Mouse (Mus musculus) heart, adult 8-10 months (tissue): ENCODE measurements around the gene Olfr449. TPM values are rescaled to one million over a fixed set of nuclear protein-coding genes. Genes with fewer than 3 reads are reported as not detected.

Source experiments
- DNase-seq: peaks from one replicate; pipeline ENCODE4 v3.0.0; 2022; ENCODE audit warnings: low spot score
- total RNA-seq, 4 experiments: library from RNA; stranded (reverse); gene quantifications; 2 replicates each; pipeline ENCODE4 v1.2.4; 2022

Olfr449 gene
- total RNA-seq = not detected

- no peak for DNase-seq
These were observed at the start of gene Olfr449 for GRCm38 (mm10) chr6:42834084-42834483. Gene Olfr449 (plus strand): TSS chr6:42834384.

DNA sequence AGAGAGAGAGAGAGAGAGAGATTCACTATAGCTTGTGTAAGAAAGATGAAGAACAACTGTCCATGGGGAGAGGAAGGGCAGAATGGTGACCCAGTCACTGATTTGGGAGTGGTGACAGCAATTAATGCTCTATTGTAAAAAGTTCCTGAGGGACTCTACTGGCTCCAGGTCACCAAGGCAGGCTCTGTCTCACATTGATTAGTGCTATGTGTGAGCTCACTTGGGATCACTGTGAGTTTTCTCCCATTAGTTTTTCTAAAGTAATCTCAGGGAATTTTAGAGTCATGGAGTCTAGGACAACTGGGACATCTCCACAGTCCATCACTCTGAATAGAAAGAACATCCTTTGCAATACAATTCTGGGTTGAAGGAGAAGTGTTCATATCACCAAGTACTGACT, 49.4 kb upstream of the Olfr449 start, which contains the start of gene Olfr452:
Gene Olfr452, plus strand, starts transcription at position 301 of the 400 bp plus-strand sequence.
- DNase-seq = no peak

GRCm38 (mm10) chr6:42790247-42790948, 43.8 kb upstream of the Olfr449 start:
- DNase-seq = no peak

- no peak for DNase-seq
These were observed 43.1 kb upstream of the Olfr449 start for GRCm38 (mm10) chr6:42790949-42791556.

GRCm38 (mm10) chr6:42794982-42795381, 39.2 kb upstream of the Olfr449 start:
- no peak for DNase-seq

- no peak for DNase-seq
These were observed 22.5 kb upstream of the Olfr449 start, which contains the start of gene Olfr450 for GRCm38 (mm10) chr6:42811639-42812038. Gene Olfr450 (plus strand): TSS chr6:42811939.

GRCm38 (mm10) chr6:42860222-42860819, 26.1 kb downstream of the Olfr449 start:
- peak; percentile 45 for DNase-seq

DNA sequence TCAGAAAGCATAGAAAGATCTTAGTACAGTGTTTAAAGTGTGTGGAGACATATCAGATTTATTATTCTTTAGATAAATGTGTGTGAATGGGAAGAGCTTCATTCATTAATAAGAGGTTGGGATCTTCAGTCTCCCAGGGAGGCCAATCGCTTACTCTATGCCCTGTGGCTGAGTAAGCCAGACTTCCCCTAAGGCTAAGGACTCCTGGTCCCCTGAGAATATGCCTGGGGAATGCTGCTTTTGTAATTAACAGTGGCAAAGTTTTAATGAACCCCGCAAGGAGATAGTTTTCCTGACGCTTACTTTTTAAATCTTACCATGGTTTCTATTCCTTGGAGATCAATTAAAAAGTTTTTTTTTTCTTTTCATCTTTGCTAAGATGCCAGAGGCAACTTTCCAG, 35.5 kb downstream of the Olfr449 start:
- no peak for DNase-seq

DNA sequence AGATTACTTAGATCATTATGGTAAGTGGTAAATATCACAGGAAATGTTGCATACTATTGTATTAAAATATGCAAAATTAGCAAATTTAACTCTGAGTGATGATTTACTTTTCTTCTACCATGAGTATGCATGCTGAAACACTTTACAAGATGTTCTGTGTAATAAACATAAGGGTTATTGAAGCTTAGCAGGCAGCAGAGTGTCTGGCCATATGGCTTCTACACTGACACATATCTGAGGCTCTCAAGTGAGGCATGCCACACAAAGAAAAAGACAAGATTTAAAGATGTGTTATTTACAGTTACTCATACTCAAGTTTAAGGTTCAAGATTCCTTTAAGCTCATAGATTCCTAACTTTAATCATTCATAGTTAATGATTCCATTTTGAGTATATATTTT, 42.1 kb downstream of the Olfr449 start:
- no peak for DNase-seq

Other genes starting within 250 kb of the Olfr449 start
- gene Tcaf3, start 236.7 kb upstream of the Olfr449 start, total RNA-seq = not detected
- 1 to 10 TPM; 3.1 to 4.0 (median 3.4) TPM for gene Tcaf2, start 189.1 kb upstream of the Olfr449 start, total RNA-seq
- gene Tcaf1, start 124.3 kb upstream of the Olfr449 start, total RNA-seq = 10 to 100 TPM in 1 of 4 experiments, 1 to 10 TPM in 3; 8.0 to 10.5 (median 9.3) TPM
- not detected for gene Olfr453, start 95.0 kb upstream of the Olfr449 start, total RNA-seq
- gene Olfr38, start 78.0 kb upstream of the Olfr449 start, total RNA-seq = not detected
- not detected for gene Olfr452, start 49.3 kb upstream of the Olfr449 start, total RNA-seq
- gene Olfr450, start 22.4 kb upstream of the Olfr449 start, total RNA-seq = not detected
- gene Olfr448, start 56.1 kb downstream of the Olfr449 start, total RNA-seq = not detected
- gene Olfr447, start 74.5 kb downstream of the Olfr449 start, total RNA-seq = not detected
- gene Olfr446, start 87.0 kb downstream of the Olfr449 start, total RNA-seq = not detected
- gene Olfr444, start 114.7 kb downstream of the Olfr449 start, total RNA-seq = not detected